Mouse (Mus musculus) ES-E14 (cell line): ENCODE data around the gene Six3.

Source experiments
- CHD2 ChIP-seq: IDR thresholded peaks from 2 replicates; pipeline ENCODE4 v1.6.1; 2014; ENCODE audit warnings: mild to moderate bottlenecking, low read depth, low read length, inconsistent platforms
- MAFK ChIP-seq: IDR thresholded peaks from 2 replicates; pipeline ENCODE4 v1.6.1; 2014; ENCODE audit warnings: mild to moderate bottlenecking, low read depth, low read length, inconsistent platforms; ENCODE audit not compliant: insufficient read depth

- TF ChIP-seq CHD2 (no peak), MAFK (no peak)
Observed at GRCm38 (mm10) chr17:85645312-85645711, 31.9 kb downstream of the Six3 start.
